Mouse (Mus musculus) liver, embryonic 14.5 days (tissue): ENCODE results near the gene Pam.
"Not testable (repeated sequence)": the region's sequence is repeated elsewhere in the genome, so short reads cannot be mapped to it uniquely, and the experiment has no call there.

Source experiments
- CTCF ChIP-seq: IDR thresholded peaks from 2 replicates; pipeline ENCODE4 v1.5.1; 2016; ENCODE audit warnings: antibody characterized with exemption, low read depth, control low read depth
- EP300 ChIP-seq: IDR thresholded peaks from 2 replicates; pipeline ENCODE4 v1.6.1; 2016; ENCODE audit warnings: antibody characterized with exemption, low read depth

DNA sequence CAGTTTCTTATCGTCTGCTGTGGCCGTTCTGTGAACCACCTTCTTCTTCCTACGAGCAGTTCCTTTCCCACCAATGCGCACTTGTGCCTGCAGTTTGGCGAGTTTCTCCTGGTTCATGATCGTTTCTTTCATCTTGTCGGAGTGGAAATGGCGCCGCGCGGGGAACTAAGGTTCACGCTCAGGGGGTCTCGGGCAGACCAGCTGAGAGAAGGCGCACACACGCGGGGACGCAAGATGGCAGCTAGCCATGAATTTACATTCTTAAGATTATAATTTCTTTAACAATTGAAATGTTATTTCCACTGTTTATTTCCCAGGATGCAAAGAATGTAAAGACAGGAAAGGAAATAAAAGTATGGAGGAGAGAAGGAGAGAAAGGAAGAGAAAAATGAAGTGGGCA, 146.2 kb downstream of the Pam start:
- TF ChIP-seq CTCF, EP300: not testable (repeated sequence)
